Mouse (Mus musculus) left cerebral cortex, adult 8-10 months (tissue): Measurements from ENCODE around the gene Frmd4a. TPM values are rescaled to one million over a fixed set of nuclear protein-coding genes. Genes with fewer than 3 reads are reported as not detected.

ENCODE experiments used
- DNase-seq, 2 experiments: peaks; one replicate each; pipeline ENCODE4 v3.0.0; 2022; ENCODE audit warnings: low spot score in 2 of 2
- total RNA-seq, 4 experiments: library from RNA; stranded (reverse); gene quantifications; 2 replicates each; pipeline ENCODE4 v1.2.4; 2022

Frmd4a gene
- total RNA-seq, 4 experiments from 2014 or later = 49.9 to 53.7 (median 53.6) TPM

- DNase-seq = no peak
These were observed 498.4 kb downstream of the Frmd4a start for GRCm38 (mm10) chr2:4515910-4516309.

GRCm38 (mm10) chr2:4516819-4517552 is 499.5 kb downstream of the Frmd4a start:
- no peak for DNase-seq

- no peak for DNase-seq
These were observed 500.1 kb downstream of the Frmd4a start for GRCm38 (mm10) chr2:4517553-4518125.

- no peak for DNase-seq
These were observed 501.0 kb downstream of the Frmd4a start for GRCm38 (mm10) chr2:4518549-4518948.

- no peak for DNase-seq
These were observed 505.4 kb downstream of the Frmd4a start for GRCm38 (mm10) chr2:4522769-4523487.

GRCm38 (mm10) chr2:4527094-4527493 is 509.6 kb downstream of the Frmd4a start:
- DNase-seq = no peak

- DNase-seq = peak in 1 of 2 experiments; percentile 38
These were observed 511.8 kb downstream of the Frmd4a start for GRCm38 (mm10) chr2:4529254-4529729.

GRCm38 (mm10) chr2:4531533-4532197 is 514.1 kb downstream of the Frmd4a start:
- no peak for DNase-seq

- DNase-seq = no peak
These were observed 514.7 kb downstream of the Frmd4a start for GRCm38 (mm10) chr2:4532198-4532568.

GRCm38 (mm10) chr2:4532945-4533344 is 515.4 kb downstream of the Frmd4a start:
- DNase-seq = no peak

- DNase-seq = no peak
These were observed 517.8 kb downstream of the Frmd4a start for GRCm38 (mm10) chr2:4535187-4535864.

- DNase-seq = no peak
These were observed 523.8 kb downstream of the Frmd4a start for GRCm38 (mm10) chr2:4541330-4541729.

GRCm38 (mm10) chr2:4541844-4542628 is 524.5 kb downstream of the Frmd4a start:
- DNase-seq = no peak

GRCm38 (mm10) chr2:4542629-4543416 is 525.3 kb downstream of the Frmd4a start:
- DNase-seq = no peak

GRCm38 (mm10) chr2:4543417-4543775 is 525.9 kb downstream of the Frmd4a start:
- DNase-seq = no peak

GRCm38 (mm10) chr2:4544360-4544759 is 526.8 kb downstream of the Frmd4a start:
- DNase-seq = no peak

GRCm38 (mm10) chr2:4545261-4545660 is 527.7 kb downstream of the Frmd4a start:
- no peak for DNase-seq

- no peak for DNase-seq
These were observed 529.6 kb downstream of the Frmd4a start for GRCm38 (mm10) chr2:4547003-4547662.

- DNase-seq = no peak
These were observed 531.8 kb downstream of the Frmd4a start for GRCm38 (mm10) chr2:4549271-4549670.
